Mouse (Mus musculus) embryo, embryonic 11.5 days (tissue): ENCODE measurements around the gene Xkr8.
"Not testable (repeated sequence)": the region's sequence is repeated elsewhere in the genome, so short reads cannot be mapped to it uniquely, and the experiment has no call there.

Experiments
- DNase-seq: peaks from one replicate; pipeline ENCODE4 v3.0.0-alpha.2; 2012; ENCODE audit warnings: low read depth, low spot score

Xkr8 gene

DNA sequence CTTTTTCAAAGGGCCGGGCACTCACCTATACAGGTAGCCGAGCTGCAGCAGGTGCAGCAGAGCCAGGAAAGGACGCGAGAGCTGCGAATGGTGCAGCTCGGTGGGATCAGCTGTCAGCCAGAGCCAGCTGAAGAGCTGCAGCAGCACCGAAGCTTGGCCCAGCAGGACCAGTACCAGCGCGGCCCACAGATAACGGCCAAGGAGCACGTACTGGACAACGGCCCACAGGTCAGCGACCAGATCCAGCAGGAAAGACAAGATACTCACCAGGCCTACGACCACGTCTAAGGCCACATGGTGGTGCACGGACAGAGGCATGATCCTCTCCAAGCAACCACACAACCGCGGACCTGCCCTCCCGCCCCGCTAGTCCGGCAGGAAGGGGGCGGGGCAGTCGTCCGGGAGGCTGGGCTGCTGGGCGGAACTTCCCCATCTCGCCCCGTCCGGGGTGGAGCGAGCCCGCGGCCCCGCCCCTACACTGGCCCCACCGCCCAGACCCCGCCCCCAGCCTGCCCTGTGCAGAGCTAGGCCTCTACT, at the start of gene Xkr8:
Xkr8 (minus strand) TSS at position 399 of the 537 bp plus-strand sequence.
- peak; percentile 79 for DNase-seq

DNA sequence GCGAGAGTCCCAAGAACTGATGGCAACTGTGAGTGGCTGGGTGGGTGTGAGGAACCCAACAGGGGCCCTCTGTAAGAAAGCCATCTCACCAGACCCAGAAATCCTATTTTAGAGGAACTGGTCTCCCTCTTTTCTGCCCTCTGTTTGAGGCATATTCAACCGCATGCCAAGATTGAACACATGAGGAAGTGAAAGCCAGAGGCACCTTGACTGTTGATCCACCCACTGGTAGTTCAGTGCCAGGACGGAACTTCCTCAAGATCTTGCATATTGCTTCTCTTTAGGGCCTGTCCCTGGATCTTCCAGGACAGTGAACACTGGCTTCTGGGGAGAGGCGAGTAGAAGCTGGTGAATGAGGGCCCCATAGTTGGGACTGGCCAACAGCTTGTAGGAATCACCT, 47.9 kb upstream of the Xkr8 start:
- DNase-seq = no peak

DNA sequence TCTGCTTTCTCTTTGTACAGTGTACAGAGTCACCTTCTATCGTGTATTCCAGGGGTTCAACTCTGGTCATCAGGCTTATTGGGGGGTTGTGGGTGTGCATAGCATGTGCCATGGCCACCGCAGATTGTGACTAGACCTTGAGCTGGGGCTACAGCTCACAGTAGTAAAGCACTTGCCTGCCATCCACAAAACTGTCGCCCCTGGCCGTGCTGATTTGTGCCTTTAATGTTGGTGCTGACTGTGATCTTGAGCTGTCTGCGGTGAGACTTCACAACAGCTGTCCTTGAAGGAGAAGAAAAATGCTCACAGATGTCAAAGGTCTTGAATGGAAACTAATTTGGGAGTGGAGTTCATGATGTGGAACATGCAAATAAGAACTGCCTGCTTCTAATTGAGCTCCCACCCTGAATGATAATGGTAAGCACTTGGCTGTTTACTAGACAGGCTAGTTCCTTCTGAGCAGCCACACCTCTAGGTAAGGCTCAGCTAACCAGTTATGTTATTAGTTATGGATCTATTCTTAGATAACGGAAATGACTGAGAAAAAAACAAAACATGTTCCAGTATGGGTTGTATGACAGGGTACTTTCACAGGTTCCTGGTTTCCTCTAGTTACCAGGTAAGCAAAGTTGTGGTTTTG, 46.3 kb upstream of the Xkr8 start:
- DNase-seq = no peak

DNA sequence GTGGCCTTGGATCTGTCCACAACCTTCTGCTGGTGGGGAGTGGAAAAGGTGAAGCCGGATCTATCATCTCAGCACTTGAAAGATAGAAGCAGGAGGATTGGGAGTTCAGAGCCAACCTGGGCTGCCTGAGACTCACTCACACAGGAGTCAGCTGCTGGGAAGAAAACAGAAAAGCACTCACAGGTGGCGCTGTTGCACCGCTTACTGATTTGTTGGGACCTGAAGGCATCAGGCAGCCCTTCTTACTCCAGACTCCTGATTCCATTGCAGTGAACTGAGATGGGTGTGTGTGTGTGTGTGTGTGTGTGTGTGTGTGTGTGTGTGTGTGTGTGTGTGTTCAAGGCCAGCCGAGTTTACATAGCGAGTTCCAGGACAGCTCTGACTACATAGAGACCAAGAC, 44.4 kb upstream of the Xkr8 start:
- no peak for DNase-seq

DNA sequence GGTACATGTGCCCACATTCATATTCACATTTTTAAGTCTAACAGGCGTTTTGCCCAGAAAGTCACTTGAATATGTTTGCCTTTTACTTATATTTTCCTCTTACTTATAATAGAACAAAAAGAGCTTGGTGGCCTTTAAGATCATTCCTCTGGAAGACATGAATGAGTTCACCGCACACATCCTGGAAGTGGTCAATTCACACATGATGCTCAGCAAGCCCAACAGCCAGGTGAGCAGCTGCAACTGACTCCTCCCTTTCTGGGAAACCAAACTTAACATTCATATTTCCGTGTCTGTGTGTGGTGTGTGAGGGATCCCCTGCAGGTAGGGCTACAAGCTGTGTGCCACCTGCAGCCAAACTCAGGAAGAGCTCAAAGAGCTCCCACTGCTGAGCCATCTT, 42.6 kb upstream of the Xkr8 start:
- DNase-seq = no peak

DNA sequence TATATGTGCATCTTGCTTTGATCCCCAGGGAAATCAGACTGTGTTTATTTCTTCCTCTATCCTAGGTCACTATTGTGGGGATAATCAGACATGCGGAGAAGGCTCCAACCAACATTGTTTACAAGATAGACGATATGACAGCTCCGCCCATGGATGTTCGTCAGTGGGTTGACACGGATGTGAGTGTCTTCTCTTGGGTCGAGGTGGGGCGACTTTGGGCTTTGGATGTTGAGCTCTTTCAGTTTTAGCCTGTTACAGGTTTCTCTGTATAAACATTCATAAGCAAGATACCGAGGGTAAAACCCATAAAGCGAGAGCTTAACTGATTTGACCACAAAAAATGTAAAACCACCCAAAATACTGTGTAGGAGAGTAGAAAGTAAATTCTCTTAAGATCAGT, 39.4 kb upstream of the Xkr8 start:
- no peak for DNase-seq

DNA sequence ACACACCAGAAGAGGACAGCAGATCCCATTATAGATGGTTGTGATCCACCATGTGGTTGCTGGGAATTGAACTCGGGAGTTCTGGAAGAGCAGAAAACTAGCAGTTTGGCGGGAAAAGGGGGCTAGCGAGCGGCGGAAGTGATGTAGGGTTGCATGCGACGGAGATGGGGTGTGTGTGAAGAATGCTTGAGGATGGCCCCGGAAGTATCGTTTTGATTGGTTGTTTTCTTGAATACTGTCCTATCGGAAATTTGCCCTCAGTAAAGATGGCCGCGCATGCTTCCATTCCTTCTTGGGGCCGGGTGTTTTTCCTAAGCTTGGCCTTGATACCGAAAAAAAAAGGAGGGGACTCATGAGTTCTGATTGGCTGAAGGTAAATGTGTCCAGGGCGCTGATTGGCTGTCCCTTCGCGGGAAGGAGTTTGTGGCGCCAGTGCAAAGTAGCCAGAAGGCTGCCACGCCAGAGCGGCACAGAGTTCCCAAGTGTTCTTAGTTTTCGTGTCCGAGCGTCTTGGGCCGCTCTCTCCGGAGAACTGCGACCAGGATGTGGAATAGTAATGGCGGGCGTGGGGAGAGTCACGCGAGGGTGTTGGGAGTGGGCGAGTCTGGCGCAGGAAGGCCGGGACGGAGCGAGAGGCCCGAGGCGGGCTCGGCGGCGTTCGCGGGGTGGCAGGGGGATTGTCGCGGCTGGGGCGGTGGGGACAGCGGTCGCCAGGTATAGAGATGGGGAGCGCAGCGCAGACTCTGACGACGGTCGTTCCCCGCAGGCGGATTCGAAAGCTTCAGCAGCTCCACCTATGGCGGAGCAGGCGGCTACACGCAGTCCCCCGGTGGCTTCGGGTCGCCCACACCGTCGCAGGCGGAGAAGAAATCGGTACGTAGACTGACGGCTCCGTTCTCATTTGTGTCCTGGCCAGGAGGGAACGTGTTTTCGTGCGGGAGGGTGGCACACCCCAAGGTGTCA, 35.8 kb upstream of the Xkr8 start, which contains the start of gene Rpa2:
Rpa2 (plus strand) TSS at position 419 of the 963 bp plus-strand sequence.
- DNase-seq = peak; percentile 100

DNA sequence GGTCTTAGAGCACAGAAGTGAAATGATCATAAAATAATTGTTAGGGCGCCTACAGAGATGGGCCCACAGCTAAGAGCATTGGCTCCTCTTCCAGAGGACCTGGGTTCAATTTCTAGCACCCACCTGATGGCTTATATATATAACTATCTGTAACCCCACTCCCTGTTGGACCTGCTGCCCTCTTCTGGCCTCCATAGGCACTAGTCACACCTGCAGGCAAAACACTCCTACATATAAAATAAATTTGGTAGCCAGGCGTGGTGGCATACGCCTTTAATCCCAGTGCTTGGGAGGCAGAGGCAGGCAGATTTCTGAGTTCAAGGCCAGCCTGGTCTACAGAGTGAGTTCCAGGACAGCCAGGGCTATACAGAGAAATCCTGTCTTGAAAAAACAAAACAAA, 30.8 kb upstream of the Xkr8 start:
- DNase-seq = not testable (repeated sequence)

DNA sequence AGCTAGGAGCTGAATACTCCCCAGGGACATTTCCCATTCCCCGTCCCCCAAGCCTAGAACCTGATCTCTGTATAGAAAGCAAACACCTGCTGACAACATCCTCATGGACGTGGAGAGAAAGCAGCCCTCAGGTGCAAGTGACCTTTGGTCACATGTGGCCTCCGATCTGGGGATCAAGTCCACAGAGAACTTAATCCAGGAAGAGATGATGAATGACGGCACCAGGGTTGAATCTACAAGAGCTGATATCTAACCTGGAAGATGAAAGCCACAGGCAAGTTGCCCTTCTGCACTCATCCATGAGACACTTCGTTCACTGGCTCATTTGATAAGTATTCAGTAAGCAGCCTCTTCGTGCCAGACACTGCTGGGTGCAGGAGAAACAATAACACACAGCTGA, 30.3 kb upstream of the Xkr8 start:
- DNase-seq = no peak

DNA sequence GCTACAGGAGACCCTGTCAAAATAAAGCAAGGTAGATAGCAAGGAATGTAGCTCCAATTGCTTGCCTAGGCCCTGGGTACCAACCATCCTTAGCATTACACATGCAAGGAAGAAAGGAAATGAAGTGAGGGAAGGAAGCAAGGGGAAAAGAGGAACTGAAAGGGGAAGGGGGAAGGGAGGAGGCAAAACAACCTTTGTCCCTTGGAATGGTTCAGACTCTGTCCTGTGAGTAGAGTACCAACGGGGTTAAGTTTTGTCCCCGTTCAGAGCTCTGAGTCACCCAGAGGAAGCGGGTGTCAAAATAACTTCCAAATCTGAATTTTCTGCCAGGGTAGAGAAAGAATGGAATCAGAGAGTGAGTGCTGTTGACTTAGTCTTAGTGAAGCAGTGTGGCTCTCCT, 27.9 kb upstream of the Xkr8 start:
- DNase-seq = no peak

DNA sequence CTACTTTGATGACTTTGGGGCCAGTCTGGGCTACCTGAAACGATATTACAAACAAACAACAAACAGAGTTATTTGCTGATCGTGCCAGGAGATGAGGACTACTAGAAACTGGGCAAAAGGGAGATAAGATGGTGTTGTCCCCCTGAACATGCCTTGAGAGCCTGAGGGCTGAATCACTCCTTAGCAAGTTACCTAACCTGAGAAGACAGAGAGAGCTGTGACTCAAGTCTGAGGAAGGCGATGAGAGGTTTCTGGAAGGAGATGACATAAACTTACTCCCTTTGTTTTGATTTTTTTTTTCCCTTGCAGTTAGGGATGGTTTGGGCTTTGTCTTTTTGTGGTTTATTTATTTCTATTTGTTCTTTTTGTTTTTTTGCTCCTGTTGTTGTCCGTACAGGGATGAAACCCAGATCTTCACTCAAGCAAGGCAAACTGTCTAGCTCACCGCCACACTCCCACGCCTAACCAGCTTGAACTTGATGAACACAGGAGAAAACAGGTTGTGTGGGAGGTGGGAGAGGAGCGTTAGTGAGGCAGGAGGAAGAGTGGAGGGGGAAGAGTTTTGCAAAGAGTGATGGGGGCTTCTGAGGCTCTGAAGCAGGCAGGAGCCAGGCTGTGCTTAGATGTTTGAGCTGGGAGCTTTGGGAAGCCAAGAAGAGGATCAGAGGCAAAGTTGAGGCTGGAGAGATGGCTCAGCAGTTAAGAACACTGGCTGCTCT, 25.4 kb upstream of the Xkr8 start:
- no peak for DNase-seq

DNA sequence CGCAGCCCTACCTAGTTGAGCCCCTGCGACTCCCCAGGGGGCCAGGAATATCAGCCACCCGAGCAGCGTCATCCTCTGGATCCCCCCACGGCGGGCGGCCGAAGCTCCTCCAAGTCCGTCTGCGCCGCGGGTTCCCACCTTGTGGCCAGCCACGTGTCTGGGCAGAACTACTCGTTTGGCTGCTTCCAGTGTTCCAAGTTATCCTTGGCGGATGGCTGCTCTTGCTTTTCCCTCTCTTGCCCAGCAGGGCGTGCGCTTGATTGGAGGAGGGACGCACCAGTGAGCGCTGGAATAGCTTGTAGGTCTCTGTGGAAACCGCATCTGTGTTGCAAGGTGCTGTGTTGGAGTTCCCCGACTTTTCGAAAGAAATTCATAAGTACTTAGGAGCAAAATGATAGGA, 24.6 kb upstream of the Xkr8 start, which contains the start of gene Smpdl3b:
Smpdl3b (minus strand) TSS at position 279 of the 400 bp plus-strand sequence.
- DNase-seq = peak; percentile 62

DNA sequence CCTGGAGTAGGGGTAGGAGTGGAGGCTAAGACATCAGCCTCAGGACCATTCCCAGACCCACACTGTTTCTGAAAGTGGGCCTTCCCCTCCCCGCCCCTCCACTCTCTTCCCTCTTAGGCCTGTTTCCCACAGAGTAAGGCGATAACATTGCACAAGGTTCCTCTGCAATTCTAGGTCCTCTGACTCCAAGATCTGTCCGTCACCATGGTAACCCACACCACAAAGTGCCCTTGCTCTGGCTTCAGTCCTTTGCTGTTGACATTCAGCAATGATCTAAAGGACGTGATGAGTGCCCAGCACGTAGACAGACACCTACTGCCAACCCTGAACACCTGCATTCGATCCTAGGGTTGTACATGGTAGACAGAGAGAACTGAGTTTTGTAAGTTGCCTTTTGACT, 20.6 kb upstream of the Xkr8 start:
- DNase-seq = no peak

DNA sequence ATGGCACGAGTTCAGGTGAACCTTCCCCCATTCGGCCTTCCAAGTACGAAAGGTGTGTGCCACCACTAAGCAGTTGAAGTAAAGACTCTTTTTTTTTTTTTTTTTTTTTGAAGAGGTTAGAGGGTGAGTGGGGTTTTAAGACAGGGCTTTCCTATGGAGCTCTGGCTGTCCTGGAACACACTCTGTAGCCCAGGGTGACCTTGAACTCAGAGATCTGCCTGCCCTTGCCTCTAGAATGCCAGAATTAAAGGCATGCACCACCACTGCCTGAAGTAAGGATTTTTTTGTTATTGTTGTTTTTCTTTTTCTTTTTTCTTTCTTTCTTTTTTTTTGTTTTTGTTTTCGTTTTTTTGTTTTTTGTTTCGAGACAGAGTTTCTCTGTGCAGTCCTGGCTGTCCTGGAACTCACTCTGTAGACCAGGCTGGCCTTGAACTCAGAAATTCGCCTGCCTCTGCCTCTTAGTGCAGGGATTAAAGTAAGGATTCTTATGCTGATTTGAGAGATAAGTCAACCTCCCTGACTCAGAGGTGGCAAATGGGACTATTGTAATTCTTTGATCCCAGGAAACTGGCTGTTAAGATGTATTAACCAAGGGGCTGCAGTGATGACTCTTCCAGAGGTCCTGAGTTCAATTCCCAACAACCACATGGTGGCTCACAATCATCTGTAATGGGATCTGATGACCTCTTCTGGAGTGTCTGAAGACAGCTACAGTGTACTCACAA, 17.1 kb upstream of the Xkr8 start:
- no peak for DNase-seq

DNA sequence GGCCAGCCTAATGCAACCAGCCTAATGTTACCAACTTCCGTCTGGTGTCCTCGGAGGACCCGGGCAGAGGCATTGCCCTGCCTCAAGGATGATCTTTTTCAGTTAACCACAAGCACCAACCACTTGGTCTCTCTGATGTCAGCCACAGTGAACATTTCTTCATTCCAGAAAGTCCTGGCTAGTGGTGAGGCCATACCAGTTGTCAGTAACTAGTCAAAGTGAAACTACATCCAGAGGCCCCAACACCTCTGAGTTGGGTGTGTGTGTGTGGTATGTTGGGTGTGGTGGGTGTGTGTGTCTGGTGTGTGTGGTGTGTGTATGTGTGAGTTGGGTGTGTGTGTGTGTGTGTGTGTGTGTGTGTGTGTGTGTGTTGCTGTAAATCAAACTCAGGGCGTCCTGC, 16.4 kb upstream of the Xkr8 start:
- no peak for DNase-seq

DNA sequence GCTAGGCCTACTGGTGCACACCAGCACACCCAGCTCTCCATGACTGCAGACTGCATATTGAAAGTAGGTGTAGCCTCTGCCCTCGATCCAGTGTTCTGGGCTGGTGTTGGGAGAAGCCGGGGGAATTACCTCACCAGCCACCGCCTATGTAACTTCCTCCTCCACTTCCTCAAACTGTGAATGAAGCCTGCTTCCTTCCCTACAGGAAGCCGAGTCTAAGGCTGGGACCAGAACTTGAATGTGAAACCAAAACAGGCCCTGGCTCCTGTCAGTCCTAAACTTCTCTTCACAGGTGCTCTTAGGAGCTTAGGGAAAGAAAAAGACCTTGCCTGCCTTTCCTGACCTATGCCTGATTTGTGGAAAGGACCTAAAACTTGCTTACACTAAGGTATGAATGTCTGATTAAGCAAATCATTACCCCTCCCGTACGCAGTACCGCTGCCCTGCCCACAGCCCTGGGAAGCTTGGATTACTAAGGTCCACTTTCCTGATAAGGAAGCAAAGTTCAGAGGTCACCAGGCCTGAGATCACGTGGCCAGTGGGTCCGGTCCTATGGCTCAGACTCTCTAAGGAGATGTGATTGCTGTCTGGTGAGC, 15.4 kb upstream of the Xkr8 start:
- no peak for DNase-seq

DNA sequence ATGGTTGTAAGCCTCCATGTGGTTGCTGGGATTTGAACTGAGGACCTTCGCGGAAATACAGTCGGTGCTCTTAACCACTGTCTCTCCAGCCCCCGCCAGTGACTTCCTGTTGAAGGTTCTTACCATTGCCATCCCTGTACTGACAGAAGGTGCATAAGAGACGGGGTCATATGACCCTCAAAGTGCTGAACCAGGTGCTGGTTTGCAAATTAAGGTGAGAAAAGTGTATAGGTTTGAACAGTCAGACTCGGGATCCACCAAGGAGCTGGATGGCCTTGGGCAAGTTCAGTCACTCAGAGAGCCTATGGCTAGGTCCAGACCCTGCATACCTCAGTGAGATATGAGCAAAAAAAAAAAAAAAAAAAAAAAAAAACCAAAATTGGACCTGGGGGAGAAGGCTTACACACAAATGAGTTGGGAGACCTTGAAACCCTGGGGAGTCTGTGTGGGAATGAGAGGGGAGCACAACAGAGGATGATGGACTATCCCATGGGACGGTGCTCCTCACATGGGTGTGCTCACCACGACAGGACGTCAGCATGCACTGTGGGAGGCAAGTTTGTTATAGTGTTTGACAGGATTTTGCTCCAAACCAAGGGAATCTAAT, 14.7 kb upstream of the Xkr8 start:
- no peak for DNase-seq

DNA sequence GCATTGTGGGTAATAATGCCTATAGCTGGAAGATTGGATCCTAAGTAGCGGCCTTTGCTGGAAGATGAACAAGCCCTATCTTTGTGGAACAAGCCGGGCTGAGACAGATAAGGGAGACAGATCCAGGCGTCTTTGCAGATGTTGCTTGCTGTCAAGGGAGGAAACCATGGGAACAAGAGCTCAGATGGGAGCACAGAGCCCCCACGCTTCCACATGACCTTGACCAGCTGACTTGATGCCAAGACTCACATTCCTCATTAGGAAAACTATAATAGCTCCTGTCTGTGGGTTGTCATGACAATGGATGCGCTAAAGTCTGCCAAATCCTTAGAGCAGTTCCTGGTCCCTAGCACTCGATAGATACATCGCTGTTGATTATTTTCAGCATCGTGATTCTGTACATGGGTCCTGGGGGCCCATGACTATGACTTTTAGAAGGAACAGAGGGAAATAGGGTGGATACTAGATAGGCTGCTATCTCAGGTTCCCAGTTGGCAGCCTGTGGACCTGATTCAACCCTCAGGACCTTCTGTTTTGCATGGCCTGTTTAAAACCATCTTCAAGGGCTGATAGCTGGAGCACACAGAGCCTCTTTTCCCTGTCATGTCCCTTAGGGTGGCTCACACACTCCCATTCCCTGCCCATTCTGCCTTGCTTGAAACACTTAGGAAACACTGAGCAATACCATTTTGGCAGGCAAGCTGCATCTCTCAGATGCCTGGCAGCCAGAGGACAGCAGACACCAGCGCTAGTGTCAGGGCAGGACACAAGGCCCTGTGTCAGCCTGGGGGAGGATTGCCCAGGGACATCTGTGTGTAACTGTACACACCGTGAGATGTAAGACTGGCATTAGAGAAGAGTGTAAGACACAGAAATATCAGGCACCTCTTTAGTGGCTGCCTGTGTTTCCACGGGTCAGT, 11.9 kb upstream of the Xkr8 start:
- DNase-seq = no peak

DNA sequence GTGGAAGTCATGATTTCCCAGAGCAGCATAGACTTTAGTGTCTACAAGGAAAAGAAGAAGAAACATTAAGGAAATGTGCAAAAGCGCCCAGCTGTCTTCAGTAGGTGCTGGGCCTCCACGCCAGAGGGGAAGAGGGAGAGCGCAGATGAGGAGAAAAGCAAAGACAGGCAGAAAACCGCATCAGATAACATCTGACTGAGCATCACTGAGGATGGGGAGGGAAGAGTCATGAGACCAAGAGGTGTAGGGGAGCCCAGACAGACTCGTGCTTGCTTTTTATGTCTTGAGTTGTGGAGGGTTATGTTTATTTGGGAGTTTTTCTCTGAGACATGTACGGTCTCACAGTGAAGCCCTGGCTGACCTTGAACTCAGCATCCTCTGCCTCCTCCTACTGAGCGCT, 9.1 kb upstream of the Xkr8 start:
- no peak for DNase-seq
